Mouse (Mus musculus): ENCODE measurements around the gene Gas7.

DNA sequence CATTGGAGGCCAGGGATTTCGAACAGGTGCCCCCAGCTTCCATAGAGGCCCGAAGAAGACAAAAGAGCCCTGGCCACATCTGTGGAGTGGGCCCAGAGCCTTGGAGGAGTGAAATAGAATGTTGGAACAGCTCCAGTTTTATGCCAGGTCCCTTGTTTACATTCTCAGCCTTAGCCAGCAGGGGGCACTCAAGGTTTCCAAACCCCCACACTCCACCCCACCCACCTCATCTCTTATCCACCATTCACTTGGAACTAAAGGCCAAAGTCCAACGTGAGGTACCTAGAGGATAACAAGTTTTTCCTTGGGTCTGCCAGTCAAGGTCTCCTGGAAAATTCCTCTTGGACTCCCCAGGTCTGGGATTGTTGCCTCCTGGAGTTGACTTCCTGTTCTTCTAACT lies 27.0 kb upstream of the Gas7 start:
- TF ChIP-seq CTCF (conservative IDR thresholded peaks at IDR 0.05; ENCODE audit: insufficient read depth, insufficient read length, low read depth, low read length): peak; percentile 62
- no peak for TF ChIP-seq POLR2A (IDR thresholded peaks at IDR 0.05; ENCODE audit: low read depth, low read length)
